Mouse (Mus musculus): ENCODE results near the gene Gm28042. TPM values are rescaled to one million over a fixed set of nuclear protein-coding genes. Genes with fewer than 3 reads are reported as not detected.

Gene Gm28042
- polyA plus RNA-seq, 1 experiment from 2014 or later, result 6.7 TPM

DNA sequence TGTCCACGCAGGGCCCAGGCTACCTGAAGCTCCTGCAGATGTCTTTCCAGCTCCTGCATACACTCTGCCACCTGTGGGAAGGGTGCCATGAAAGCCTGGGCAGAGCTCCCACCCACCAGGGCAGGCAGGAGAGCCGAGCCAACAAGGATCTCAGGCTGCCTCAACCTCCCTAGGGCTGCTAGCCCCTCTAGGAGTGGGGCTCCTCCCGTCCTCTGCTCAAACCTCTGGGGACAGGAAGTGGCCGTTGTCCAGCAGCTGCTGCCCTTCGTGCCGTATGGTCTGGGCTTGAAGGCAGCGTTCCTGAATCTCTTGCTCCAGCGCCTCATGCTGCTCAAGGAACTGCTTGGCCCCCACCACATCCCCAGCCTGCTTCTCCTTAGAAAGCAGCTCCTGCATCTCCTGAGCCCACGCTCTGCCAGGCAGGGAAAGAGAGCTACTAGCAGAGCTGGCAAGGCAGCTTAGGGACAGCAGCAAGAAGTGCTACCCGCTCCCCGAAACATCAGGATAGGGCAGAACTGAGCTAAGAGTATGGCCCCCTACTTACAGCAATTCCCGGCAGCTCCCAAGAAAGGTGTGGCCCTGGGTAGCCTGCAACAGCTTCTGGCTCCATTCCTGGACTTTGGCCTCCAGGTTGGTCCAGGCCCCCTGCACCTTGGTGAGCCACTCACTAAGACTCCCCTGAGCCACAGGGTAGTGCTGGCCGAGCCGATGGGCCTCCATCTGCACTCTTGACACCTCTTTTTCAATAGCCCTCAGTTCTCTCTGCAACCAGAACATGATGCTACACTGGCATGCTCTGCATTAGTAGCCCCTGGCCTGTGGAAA is 19.4 kb downstream of the Gm28042 start:
- Histone ChIP-seq H3K27ac (replicated peaks) (no peak overlapping the region), H3K4me3 (no peak overlapping the region), H3K27me3 (peaks cover 5% of the 10 kb centered on the region; the same call in 1 of the 2 replicates), H3K36me3 (peaks cover 10% of the 10 kb centered on the region), H3K4me2 (replicated peaks) (no peak overlapping the region), H3K9me3 (no peaks in the 10 kb centered on the region), H3K4me1 (no peaks in the 10 kb centered on the region; the same call in 1 of the 2 replicates), H3K9ac (replicated peaks) (no peak overlapping the region)
- ATAC-seq (ENCODE audit: low FRiP score, low read depth), result no peak
- 71% methylated on average over 14 of the region's 14 CpGs for WGBS

DNA sequence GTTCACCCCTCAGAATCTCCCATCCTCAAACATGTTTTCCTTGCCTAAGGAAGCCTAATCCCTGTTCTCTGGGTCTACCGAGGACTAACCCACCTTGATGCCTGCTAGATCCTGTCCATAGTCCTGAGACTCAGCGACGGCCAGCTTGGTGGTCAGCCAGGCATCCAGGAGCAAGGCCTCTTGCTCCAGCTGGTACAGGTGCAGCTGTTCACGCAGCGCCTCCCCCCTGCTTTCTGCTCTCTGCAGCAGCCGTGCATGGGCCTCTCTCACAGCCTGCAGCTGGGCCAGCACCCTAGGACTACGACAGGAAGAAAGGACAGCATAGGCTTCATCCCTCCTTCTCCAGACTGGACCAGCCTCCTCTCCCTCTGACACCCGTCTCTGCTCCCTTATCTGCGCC is 20.9 kb downstream of the Gm28042 start:
- H3K9ac ChIP-seq (replicated peaks), result no peak overlapping the region; the same call in 1 of the 2 replicates
- no peak overlapping the region for H3K4me3 ChIP-seq
- H3K27me3 ChIP-seq, result peaks cover 5% of the 10 kb centered on the region; the same call in 1 of the 2 replicates
- no peak for ATAC-seq (ENCODE audit: low FRiP score, low read depth)
- H3K4me2 ChIP-seq (replicated peaks), result no peak overlapping the region
- WGBS, result 77% methylated on average over 9 of the region's 9 CpGs
- H3K27ac ChIP-seq (replicated peaks), result no peak overlapping the region
- H3K4me1 ChIP-seq, result no peaks in the 10 kb centered on the region; the same call in 1 of the 2 replicates
- no peaks in the 10 kb centered on the region for H3K36me3 ChIP-seq
- no peaks in the 10 kb centered on the region for H3K9me3 ChIP-seq

DNA sequence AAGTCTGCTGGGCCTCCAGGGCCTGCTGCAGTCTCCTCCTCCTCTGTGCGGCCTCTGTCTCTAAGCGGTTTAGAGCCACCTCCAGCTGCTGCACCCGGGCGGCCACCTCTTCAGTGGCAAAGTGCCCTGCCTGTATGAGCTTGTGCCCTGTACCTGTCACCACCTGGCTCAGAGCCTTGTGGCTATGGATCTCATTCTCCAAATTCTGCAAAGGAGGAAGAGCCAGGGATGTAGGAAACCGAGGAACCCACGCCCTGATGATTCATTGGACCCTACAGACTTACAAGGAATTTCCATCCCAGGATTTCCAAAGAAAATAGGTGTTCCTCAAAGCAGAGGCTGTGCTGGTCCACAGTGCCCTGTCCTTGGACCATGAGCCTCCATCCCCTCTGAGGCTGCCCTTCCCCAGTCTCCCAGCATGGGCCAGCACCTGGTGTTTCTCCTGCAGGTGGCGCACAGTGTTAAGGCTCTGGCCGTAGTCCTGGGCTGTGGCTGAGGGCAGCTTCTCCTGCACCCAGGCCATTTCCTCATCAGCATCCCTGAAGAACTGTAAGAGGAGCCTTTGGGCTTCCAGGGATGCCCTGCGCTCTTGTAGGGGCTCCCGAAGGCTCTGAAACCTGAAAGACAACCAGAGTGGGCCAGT is 22.5 kb downstream of the Gm28042 start:
- Histone ChIP-seq H3K36me3 (no peaks in the 10 kb centered on the region), H3K4me1 (no peaks in the 10 kb centered on the region; the same call in 1 of the 2 replicates), H3K4me2 (replicated peaks) (no peak overlapping the region), H3K9ac (replicated peaks) (no peak overlapping the region), H3K27me3 (peaks cover 5% of the 10 kb centered on the region; the same call in 1 of the 2 replicates), H3K4me3 (no peak overlapping the region), H3K27ac (replicated peaks) (no peak overlapping the region), H3K9me3 (no peaks in the 10 kb centered on the region)
- no peak for ATAC-seq (ENCODE audit: low FRiP score, low read depth)
- 59% methylated on average over 10 of the region's 10 CpGs for WGBS

DNA sequence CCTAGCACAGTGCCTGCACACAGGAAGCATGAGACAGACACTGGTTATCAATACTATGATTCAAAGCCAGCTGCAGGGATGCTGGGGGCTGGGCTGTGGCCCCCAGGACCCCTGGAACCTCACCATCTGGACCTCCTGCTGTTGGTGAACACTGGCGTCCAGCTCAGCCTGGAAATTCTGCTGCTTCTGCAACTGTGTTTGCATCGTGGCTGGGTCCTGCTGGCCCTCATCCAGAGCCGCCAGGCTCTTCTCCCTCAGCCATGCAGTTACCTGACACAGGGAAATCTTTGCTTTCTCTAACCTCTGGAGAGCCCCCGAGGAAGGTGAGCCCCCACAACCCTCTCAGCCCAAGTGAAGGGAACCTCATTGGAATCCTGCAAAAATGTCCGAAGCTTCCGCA is 24.1 kb downstream of the Gm28042 start:
- Histone ChIP-seq H3K9me3 (no peaks in the 10 kb centered on the region), H3K4me3 (no peak overlapping the region), H3K27me3 (peaks cover 3% of the 10 kb centered on the region; the same call in 1 of the 2 replicates), H3K4me2 (replicated peaks) (no peak overlapping the region), H3K4me1 (no peaks in the 10 kb centered on the region; the same call in 1 of the 2 replicates), H3K27ac (replicated peaks) (no peak overlapping the region), H3K36me3 (no peaks in the 10 kb centered on the region), H3K9ac (replicated peaks) (no peak overlapping the region)
- no peak for ATAC-seq (ENCODE audit: low FRiP score, low read depth)
- WGBS, result 63% methylated on average over 6 of the region's 6 CpGs

DNA sequence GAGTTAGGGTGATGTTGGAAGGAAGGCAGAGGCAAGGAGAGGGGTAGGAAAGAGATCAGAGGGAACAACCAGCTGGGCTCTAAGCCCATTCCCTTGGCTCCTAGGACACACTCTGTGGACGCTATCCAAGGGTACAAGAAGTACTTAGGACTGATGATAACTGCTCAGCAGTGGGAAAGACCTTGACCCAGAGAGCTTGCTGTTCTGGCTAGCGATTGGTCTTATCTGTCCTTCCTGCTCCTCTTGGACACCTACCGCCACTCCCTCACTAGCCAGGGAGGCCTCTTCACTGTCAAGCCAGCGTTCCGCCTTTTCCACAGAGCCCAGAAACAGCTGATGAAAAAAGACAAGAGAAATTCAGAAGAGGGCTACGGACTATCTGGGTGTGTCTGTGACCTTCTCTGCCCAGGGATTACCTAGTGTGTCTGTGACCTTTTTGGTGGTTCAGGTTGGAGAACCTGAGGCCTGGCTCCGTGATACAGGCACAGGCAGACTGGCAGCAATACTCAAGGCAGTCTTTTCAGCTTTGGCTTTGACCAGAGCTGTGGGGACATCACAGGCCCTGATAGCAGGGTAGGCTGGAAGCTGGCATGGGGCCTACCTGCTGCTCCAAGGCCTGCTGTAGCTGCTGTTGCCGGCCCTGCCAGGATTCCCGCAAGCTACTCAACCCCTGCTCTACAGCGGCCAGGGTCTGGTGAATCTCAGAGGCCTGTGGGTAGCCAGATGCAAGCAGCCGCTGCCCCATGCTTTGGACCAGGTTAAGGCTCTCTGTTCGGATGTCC is 27.7 kb downstream of the Gm28042 start:
- H3K4me2 ChIP-seq (replicated peaks), result no peak overlapping the region
- no peak for ATAC-seq (ENCODE audit: low FRiP score, low read depth)
- WGBS, result 89% methylated on average over 12 of the region's 12 CpGs
- H3K4me3 ChIP-seq, result no peak overlapping the region
- no peak overlapping the region for H3K27ac ChIP-seq (replicated peaks)
- no peaks in the 10 kb centered on the region for H3K9me3 ChIP-seq
- no peak overlapping the region for H3K9ac ChIP-seq (replicated peaks)
- H3K27me3 ChIP-seq, result no peaks in the 10 kb centered on the region
- H3K36me3 ChIP-seq, result no peaks in the 10 kb centered on the region
- H3K4me1 ChIP-seq, result no peaks in the 10 kb centered on the region

DNA sequence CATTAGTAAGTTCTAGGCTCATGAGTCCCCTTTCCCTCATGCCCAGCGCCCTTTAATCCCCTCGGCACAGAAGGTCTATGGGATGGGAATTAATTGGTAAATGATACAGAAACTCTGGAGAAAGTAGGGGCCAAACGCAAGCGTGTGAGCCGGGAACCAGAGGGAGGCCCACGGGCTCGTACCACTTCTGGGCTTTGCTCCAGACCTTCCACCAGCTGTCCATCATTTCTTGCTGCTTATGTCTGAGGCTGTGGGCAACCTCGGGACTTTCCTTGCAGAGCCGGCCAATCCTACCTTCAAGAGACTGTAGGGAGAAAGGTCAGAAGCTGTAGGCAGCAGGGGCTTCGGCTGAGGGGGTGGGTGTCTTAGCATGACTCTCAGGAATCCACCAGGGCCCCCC is 28.6 kb downstream of the Gm28042 start:
- no peaks in the 10 kb centered on the region for H3K9me3 ChIP-seq
- 87% methylated on average over 10 of the region's 10 CpGs for WGBS
- H3K4me1 ChIP-seq, result no peaks in the 10 kb centered on the region

DNA sequence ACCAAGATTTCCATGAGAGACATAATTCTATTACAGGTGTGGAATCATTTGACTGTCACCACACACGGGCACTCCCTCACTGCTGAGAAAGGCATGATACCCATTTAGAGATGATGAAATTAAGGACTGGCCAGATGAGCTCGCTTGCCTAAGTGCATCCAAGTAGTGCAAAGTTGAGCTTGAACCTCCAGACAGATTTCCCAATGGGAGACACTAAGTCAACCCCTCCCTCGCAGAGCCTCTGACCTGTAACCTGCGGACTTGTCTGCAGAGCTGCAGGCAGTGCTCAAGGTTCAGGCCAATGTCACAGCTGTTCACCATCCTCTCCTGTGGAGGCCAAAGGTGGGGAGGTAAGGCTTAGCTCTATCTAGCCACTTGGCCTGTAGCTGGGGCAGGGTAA is 31.5 kb downstream of the Gm28042 start:
- Histone ChIP-seq H3K4me2 (replicated peaks) (no peak overlapping the region), H3K9ac (replicated peaks) (no peak overlapping the region), H3K9me3 (no peaks in the 10 kb centered on the region), H3K36me3 (no peaks in the 10 kb centered on the region), H3K4me3 (no peak overlapping the region), H3K27me3 (no peaks in the 10 kb centered on the region), H3K4me1 (no peaks in the 10 kb centered on the region), H3K27ac (replicated peaks) (no peak overlapping the region)
- 89% methylated on average over 4 of the region's 4 CpGs for WGBS
- ATAC-seq (ENCODE audit: low FRiP score, low read depth), result no peak

More for the DNA sequence above, 28.6 kb downstream of the Gm28042 start:
- H3K27ac ChIP-seq (replicated peaks), result no peak overlapping the region
- H3K36me3 ChIP-seq, result no peaks in the 10 kb centered on the region
- no peak overlapping the region for H3K9ac ChIP-seq (replicated peaks)
- H3K4me3 ChIP-seq, result no peak overlapping the region
- no peaks in the 10 kb centered on the region for H3K27me3 ChIP-seq
- ATAC-seq (ENCODE audit: low FRiP score, low read depth), result no peak
- H3K4me2 ChIP-seq (replicated peaks), result no peak overlapping the region

DNA sequence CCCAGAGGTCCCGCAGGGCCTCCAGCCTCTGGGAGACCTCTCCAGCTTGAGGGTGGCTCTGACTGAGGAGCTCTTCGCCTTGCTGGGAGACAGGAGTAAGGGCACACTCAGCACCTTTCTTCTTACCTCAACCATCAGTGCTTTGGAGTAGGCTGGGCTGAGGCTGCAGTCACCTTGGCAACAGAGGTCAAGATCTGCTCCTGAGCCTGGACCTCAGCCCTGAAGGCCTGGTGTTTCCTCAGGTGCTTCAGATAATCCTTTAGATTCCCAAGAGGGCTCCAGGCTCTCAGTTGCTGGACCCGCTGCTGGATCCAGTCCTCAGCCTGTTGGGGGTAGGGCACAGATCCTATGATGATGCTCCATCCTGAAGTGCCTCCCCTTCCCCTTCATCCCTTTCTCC is 32.2 kb downstream of the Gm28042 start:
- Histone ChIP-seq H3K4me2 (replicated peaks) (no peak overlapping the region), H3K9ac (replicated peaks) (no peak overlapping the region), H3K4me1 (no peaks in the 10 kb centered on the region), H3K27ac (replicated peaks) (no peak overlapping the region), H3K4me3 (no peak overlapping the region), H3K27me3 (no peaks in the 10 kb centered on the region), H3K36me3 (no peaks in the 10 kb centered on the region), H3K9me3 (no peaks in the 10 kb centered on the region)
- 94% methylated on average over 3 of the region's 3 CpGs for WGBS
- no peak for ATAC-seq (ENCODE audit: low FRiP score, low read depth)

DNA sequence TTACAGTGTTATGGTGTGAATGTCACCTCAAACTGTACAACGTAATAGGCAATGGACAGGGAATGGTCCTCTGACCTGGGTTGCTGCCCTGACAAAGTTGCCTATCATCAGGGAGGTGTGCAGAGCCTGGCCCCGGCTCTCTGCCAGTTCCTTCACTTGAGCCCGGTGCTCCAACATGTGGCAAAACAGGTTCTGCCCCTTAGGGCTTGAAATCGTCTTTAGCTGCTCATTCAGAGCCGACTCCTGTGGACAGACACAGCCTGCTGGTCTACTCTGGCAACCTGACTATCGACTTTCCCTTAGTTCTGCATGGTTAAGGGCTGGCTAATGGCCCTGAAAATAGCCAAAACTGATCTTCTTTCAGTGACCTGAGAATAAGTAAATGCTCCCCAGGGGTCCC is 32.9 kb downstream of the Gm28042 start:
- Histone ChIP-seq H3K4me3 (no peak overlapping the region), H3K4me1 (no peaks in the 10 kb centered on the region)
- no peak for ATAC-seq (ENCODE audit: low FRiP score, low read depth)

DNA sequence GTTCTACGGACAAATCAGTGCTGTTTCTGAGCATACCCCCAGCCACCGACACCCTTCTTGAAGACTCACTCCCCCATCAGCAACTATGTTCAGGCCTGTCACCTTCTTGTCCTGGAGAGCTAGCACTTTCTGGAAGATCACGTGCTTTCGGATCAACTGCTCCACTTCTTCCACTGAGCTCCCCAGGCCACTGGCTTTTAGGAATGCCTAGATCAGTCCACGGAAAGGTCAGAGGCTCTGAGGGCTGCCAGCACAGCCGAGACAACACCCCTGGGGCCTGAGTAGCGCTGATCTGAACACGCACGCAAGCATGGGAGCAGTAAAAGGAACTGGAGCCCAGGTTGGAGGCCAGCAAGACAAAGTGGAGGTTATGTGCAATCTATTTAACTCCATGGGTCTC is 33.4 kb downstream of the Gm28042 start:
- WGBS, result 73% methylated on average over 9 of the region's 9 CpGs
- H3K9ac ChIP-seq (replicated peaks), result no peak overlapping the region
- no peaks in the 10 kb centered on the region for H3K9me3 ChIP-seq
- H3K4me3 ChIP-seq, result no peak overlapping the region
- ATAC-seq (ENCODE audit: low FRiP score, low read depth), result no peak
- no peaks in the 10 kb centered on the region for H3K4me1 ChIP-seq
- no peaks in the 10 kb centered on the region for H3K36me3 ChIP-seq
- H3K27me3 ChIP-seq, result no peaks in the 10 kb centered on the region
- H3K27ac ChIP-seq (replicated peaks), result no peak overlapping the region
- H3K4me2 ChIP-seq (replicated peaks), result no peak overlapping the region

More for the DNA sequence above, 32.9 kb downstream of the Gm28042 start:
- Histone ChIP-seq H3K9me3 (no peaks in the 10 kb centered on the region), H3K36me3 (no peaks in the 10 kb centered on the region), H3K27ac (replicated peaks) (no peak overlapping the region), H3K4me2 (replicated peaks) (no peak overlapping the region), H3K9ac (replicated peaks) (no peak overlapping the region), H3K27me3 (no peaks in the 10 kb centered on the region)
- WGBS, result 77% methylated on average over 6 of the region's 6 CpGs

DNA sequence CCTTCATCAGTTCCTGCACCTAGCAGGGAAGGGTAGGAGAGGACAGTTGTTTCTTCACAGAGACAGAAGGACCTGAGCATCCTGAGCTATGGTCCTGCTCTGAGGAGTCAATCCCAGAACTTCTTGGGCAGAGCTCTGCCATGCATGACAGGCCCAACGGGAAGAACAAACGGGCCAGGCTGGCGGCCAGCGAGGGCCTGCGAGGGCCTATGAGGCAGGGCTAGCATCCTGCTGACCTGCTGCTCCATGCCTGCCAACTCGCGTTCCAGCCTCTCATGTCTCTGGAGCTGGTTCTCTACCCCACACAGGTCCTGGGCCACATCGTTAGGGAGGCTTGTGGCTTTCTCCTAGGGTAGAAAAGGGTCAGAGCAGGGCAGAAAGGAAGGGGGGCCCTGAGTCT is 35.0 kb downstream of the Gm28042 start:
- Histone ChIP-seq H3K9ac (replicated peaks) (no peak overlapping the region), H3K27me3 (no peaks in the 10 kb centered on the region), H3K27ac (replicated peaks) (no peak overlapping the region), H3K4me1 (no peaks in the 10 kb centered on the region), H3K4me3 (no peak overlapping the region), H3K4me2 (replicated peaks) (no peak overlapping the region), H3K9me3 (no peaks in the 10 kb centered on the region), H3K36me3 (no peaks in the 10 kb centered on the region)
- no peak for ATAC-seq (ENCODE audit: low FRiP score, low read depth)
- WGBS, result 74% methylated on average over 8 of the region's 8 CpGs

DNA sequence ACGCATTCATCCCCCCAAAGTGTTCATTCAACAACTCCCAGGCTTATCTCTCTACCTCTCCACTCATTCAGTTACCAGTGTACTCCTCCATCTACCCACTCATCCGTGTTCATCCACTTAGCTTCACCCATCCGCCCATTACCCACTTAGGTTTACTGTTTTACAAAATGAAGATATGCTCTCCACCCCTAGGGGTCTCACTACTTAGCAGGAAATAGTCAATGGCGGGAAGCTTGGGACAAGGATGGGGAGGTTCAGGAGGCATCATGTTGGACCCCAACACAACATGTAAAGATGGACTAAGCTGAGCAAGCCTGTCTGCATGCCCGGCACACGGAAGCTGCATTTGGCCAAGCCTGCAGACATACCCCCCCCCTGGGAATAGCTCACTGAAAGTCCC is 37.3 kb downstream of the Gm28042 start:
- WGBS, result 87% methylated on average over 6 of the region's 6 CpGs
- Histone ChIP-seq H3K4me1 (peaks cover 10% of the 10 kb centered on the region; the same call in 1 of the 2 replicates), H3K9me3 (no peaks in the 10 kb centered on the region), H3K4me2 (replicated peaks) (no peak overlapping the region), H3K36me3 (no peaks in the 10 kb centered on the region), H3K9ac (replicated peaks) (no peak overlapping the region), H3K27ac (replicated peaks) (no peak overlapping the region), H3K27me3 (peaks cover 3% of the 10 kb centered on the region; the same call in 1 of the 2 replicates), H3K4me3 (no peak overlapping the region)
- no peak for ATAC-seq (ENCODE audit: low FRiP score, low read depth)

Measured in midbrain, embryonic 12.5 days (tissue).